Mouse (Mus musculus): ENCODE measurements around the gene Tns2. TPM values are rescaled to one million over a fixed set of nuclear protein-coding genes. Genes with fewer than 3 reads are reported as not detected.

Tns2 gene
- polyA plus RNA-seq, 1 experiment from 2014 or later: 30.1 TPM

- Histone ChIP-seq H3K9me3 (ENCODE audit: control insufficient read depth, low read length) (no peaks in the 10 kb centered on the region), H3K27ac (replicated peaks in 1 of 2; ENCODE audit: control insufficient read depth in 1 of 2, insufficient read depth in 1 of 2, low read depth in 2 of 2, low read length in 2 of 2) (no peak overlapping the region), H3K4me1 (ENCODE audit: control insufficient read depth in 2 of 2, insufficient read depth in 2 of 2, low read length in 2 of 2) (peaks cover 0 to 9% of the 10 kb centered on the region in 2 experiments; a peak in 1 of 4 replicates), H3K4me3 (ENCODE audit: control insufficient read depth in 1 of 2, insufficient read depth in 1 of 2, low read depth in 1 of 2, low read length in 2 of 2) (no peak overlapping the region), H3K9ac (ENCODE audit: low read length) (no peak overlapping the region), H3K36me3 (ENCODE audit: control insufficient read depth, insufficient read depth, low read length) (peaks cover 67% of the 10 kb centered on the region), H3K4me2 (ENCODE audit: low read length) (no peak overlapping the region), H3K27me3 (ENCODE audit: control insufficient read depth, insufficient read depth, low read length) (no peaks in the 10 kb centered on the region)
- ATAC-seq (ENCODE audit: insufficient number of reproducible peaks, insufficient read depth, low FRiP score, low read depth): no peak
- WGBS: 86% methylated on average over 4 of the region's 4 CpGs
These were observed 18.1 kb upstream of the Tns2 start for GRCm38 (mm10) chr15:102082148-102082547.

GRCm38 (mm10) chr15:102083028-102083427, 17.2 kb upstream of the Tns2 start:
- WGBS: 74% methylated on average over 4 of the region's 4 CpGs
- Histone ChIP-seq H3K36me3 (ENCODE audit: control insufficient read depth, insufficient read depth, low read length) (peaks cover 75% of the 10 kb centered on the region), H3K4me2 (ENCODE audit: low read length) (no peak overlapping the region), H3K27me3 (ENCODE audit: control insufficient read depth, insufficient read depth, low read length) (no peaks in the 10 kb centered on the region), H3K9ac (ENCODE audit: low read length) (no peak overlapping the region), H3K27ac (replicated peaks in 1 of 2; ENCODE audit: control insufficient read depth in 1 of 2, insufficient read depth in 1 of 2, low read depth in 2 of 2, low read length in 2 of 2) (no peak overlapping the region), H3K4me3 (ENCODE audit: control insufficient read depth in 1 of 2, insufficient read depth in 1 of 2, low read depth in 1 of 2, low read length in 2 of 2) (no peak overlapping the region), H3K9me3 (ENCODE audit: control insufficient read depth, low read length) (no peaks in the 10 kb centered on the region), H3K4me1 (ENCODE audit: control insufficient read depth in 2 of 2, insufficient read depth in 2 of 2, low read length in 2 of 2) (peaks cover 0 to 9% of the 10 kb centered on the region in 2 experiments; a peak in 1 of 4 replicates)
- ATAC-seq (ENCODE audit: insufficient number of reproducible peaks, insufficient read depth, low FRiP score, low read depth): no peak

- Histone ChIP-seq H3K9ac (ENCODE audit: low read length) (no peak overlapping the region), H3K36me3 (ENCODE audit: control insufficient read depth, insufficient read depth, low read length) (peaks cover 100% of the 10 kb centered on the region), H3K27ac (replicated peaks in 1 of 2; ENCODE audit: control insufficient read depth in 1 of 2, insufficient read depth in 1 of 2, low read depth in 2 of 2, low read length in 2 of 2) (no peak overlapping the region), H3K4me2 (ENCODE audit: low read length) (no peak overlapping the region), H3K9me3 (ENCODE audit: control insufficient read depth, low read length) (no peaks in the 10 kb centered on the region), H3K27me3 (ENCODE audit: control insufficient read depth, insufficient read depth, low read length) (no peaks in the 10 kb centered on the region), H3K4me3 (ENCODE audit: control insufficient read depth in 1 of 2, insufficient read depth in 1 of 2, low read depth in 1 of 2, low read length in 2 of 2) (no peak overlapping the region), H3K4me1 (ENCODE audit: control insufficient read depth in 2 of 2, insufficient read depth in 2 of 2, low read length in 2 of 2) (no peaks in the 10 kb centered on the region; a peak in 1 of 4 replicates)
- 81% methylated on average over 12 of the region's 12 CpGs for WGBS
- no peak for ATAC-seq (ENCODE audit: insufficient number of reproducible peaks, insufficient read depth, low FRiP score, low read depth)
These were observed 10.2 kb upstream of the Tns2 start for GRCm38 (mm10) chr15:102089914-102090585.

GRCm38 (mm10) chr15:102091063-102091679, 9.0 kb upstream of the Tns2 start:
- ATAC-seq (ENCODE audit: insufficient number of reproducible peaks, insufficient read depth, low FRiP score, low read depth): peak; percentile 26; the same call in 1 of the 2 replicates
- no peaks in the 10 kb centered on the region; a peak in 1 of 4 replicates for H3K4me1 ChIP-seq (ENCODE audit: control insufficient read depth in 2 of 2, insufficient read depth in 2 of 2, low read length in 2 of 2)
- H3K9ac ChIP-seq (ENCODE audit: low read length): no peak overlapping the region
- H3K4me3 ChIP-seq (ENCODE audit: control insufficient read depth in 1 of 2, insufficient read depth in 1 of 2, low read depth in 1 of 2, low read length in 2 of 2): no peak overlapping the region
- H3K9me3 ChIP-seq (ENCODE audit: control insufficient read depth, low read length): no peaks in the 10 kb centered on the region
- no peak overlapping the region for H3K27ac ChIP-seq (replicated peaks in 1 of 2; ENCODE audit: control insufficient read depth in 1 of 2, insufficient read depth in 1 of 2, low read depth in 2 of 2, low read length in 2 of 2)
- H3K36me3 ChIP-seq (ENCODE audit: control insufficient read depth, insufficient read depth, low read length): peaks cover 100% of the 10 kb centered on the region
- no peak overlapping the region for H3K4me2 ChIP-seq (ENCODE audit: low read length)
- WGBS: 68% methylated on average over 12 of the region's 12 CpGs
- no peaks in the 10 kb centered on the region for H3K27me3 ChIP-seq (ENCODE audit: control insufficient read depth, insufficient read depth, low read length)

- Histone ChIP-seq H3K27me3 (ENCODE audit: control insufficient read depth, insufficient read depth, low read length) (no peaks in the 10 kb centered on the region), H3K4me2 (ENCODE audit: low read length) (no peak overlapping the region), H3K4me3 (ENCODE audit: control insufficient read depth in 1 of 2, insufficient read depth in 1 of 2, low read depth in 1 of 2, low read length in 2 of 2) (no peak overlapping the region), H3K27ac (replicated peaks in 1 of 2; ENCODE audit: control insufficient read depth in 1 of 2, insufficient read depth in 1 of 2, low read depth in 2 of 2, low read length in 2 of 2) (no peak overlapping the region), H3K9me3 (ENCODE audit: control insufficient read depth, low read length) (no peaks in the 10 kb centered on the region), H3K36me3 (ENCODE audit: control insufficient read depth, insufficient read depth, low read length) (peaks cover 100% of the 10 kb centered on the region), H3K4me1 (ENCODE audit: control insufficient read depth in 2 of 2, insufficient read depth in 2 of 2, low read length in 2 of 2) (no peaks in the 10 kb centered on the region; a peak in 1 of 4 replicates), H3K9ac (ENCODE audit: low read length) (no peak overlapping the region)
- WGBS: 74% methylated on average over 1 of the region's 1 CpGs
- ATAC-seq (ENCODE audit: insufficient number of reproducible peaks, insufficient read depth, low FRiP score, low read depth): no peak
These were observed 8.5 kb upstream of the Tns2 start for GRCm38 (mm10) chr15:102091688-102092087.

- H3K36me3 ChIP-seq (ENCODE audit: control insufficient read depth, insufficient read depth, low read length): peaks cover 98% of the 10 kb centered on the region
- no peak overlapping the region for H3K27ac ChIP-seq (replicated peaks in 1 of 2; ENCODE audit: control insufficient read depth in 1 of 2, insufficient read depth in 1 of 2, low read depth in 2 of 2, low read length in 2 of 2)
- no peak overlapping the region for H3K4me2 ChIP-seq (ENCODE audit: low read length)
- WGBS: 88% methylated on average over 4 of the region's 4 CpGs
- ATAC-seq (ENCODE audit: insufficient number of reproducible peaks, insufficient read depth, low FRiP score, low read depth): no peak
- no peak overlapping the region for H3K4me3 ChIP-seq (ENCODE audit: control insufficient read depth in 1 of 2, insufficient read depth in 1 of 2, low read depth in 1 of 2, low read length in 2 of 2)
- H3K27me3 ChIP-seq (ENCODE audit: control insufficient read depth, insufficient read depth, low read length): no peaks in the 10 kb centered on the region
- no peak overlapping the region for H3K9ac ChIP-seq (ENCODE audit: low read length)
- H3K4me1 ChIP-seq (ENCODE audit: control insufficient read depth in 2 of 2, insufficient read depth in 2 of 2, low read length in 2 of 2): peaks cover 0 to 1% of the 10 kb centered on the region in 2 experiments; a peak in 1 of 4 replicates
- no peaks in the 10 kb centered on the region for H3K9me3 ChIP-seq (ENCODE audit: control insufficient read depth, low read length)
These were observed 8.0 kb upstream of the Tns2 start for GRCm38 (mm10) chr15:102092222-102092621.

GRCm38 (mm10) chr15:102094157-102094556, 6.1 kb upstream of the Tns2 start:
- H3K9ac ChIP-seq (ENCODE audit: low read length): no peak overlapping the region

More at GRCm38 (mm10) chr15:102094157-102094556, 6.1 kb upstream of the Tns2 start:
- Histone ChIP-seq H3K36me3 (ENCODE audit: control insufficient read depth, insufficient read depth, low read length) (peaks cover 89% of the 10 kb centered on the region), H3K4me2 (ENCODE audit: low read length) (no peak overlapping the region), H3K27ac (replicated peaks in 1 of 2; ENCODE audit: control insufficient read depth in 1 of 2, insufficient read depth in 1 of 2, low read depth in 2 of 2, low read length in 2 of 2) (no peak overlapping the region), H3K4me1 (ENCODE audit: control insufficient read depth in 2 of 2, insufficient read depth in 2 of 2, low read length in 2 of 2) (peaks cover 6 to 18% of the 10 kb centered on the region in 2 experiments; a peak in 3 of 4 replicates), H3K27me3 (ENCODE audit: control insufficient read depth, insufficient read depth, low read length) (no peaks in the 10 kb centered on the region), H3K4me3 (ENCODE audit: control insufficient read depth in 1 of 2, insufficient read depth in 1 of 2, low read depth in 1 of 2, low read length in 2 of 2) (no peak overlapping the region), H3K9me3 (ENCODE audit: control insufficient read depth, low read length) (no peaks in the 10 kb centered on the region)
- WGBS: 78% methylated on average over 2 of the region's 2 CpGs
- ATAC-seq (ENCODE audit: insufficient number of reproducible peaks, insufficient read depth, low FRiP score, low read depth): no peak

Data from heart, embryonic 14.5 days (tissue).